ENCODE assay signal across 8 mouse cellular contexts in the genomic region with DNA sequence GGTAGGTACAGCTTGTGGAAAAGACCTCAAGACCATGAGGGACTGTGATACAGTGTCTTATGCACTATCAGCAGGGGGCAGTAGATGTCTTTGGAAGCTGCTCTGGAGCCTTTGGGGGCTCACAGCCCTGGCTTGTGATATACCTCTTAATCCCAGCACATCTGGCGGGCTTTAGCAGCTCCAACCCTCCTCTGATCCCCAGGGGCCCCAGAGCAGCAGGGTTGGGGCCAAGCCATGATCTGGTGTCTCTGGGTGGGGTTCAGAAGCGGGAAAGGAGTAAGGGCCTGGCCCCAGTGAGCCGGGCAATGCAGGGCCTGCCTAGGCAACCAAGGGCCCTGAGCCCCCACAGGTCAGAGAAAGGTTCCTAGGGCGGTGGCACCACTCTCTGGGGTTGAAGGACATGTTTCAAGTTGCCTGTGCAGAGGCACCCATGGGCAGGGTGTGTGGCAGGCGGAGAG. TPM values are rescaled to one million over a fixed set of nuclear protein-coding genes. Genes with fewer than 3 reads are reported as not detected.
DNase-seq lines count a peak whose midpoint lies in the region; ATAC-seq lines count a peak whose summit lies in the region.

No protein-coding gene starts in this region.

- no peak overlapping the region for H3K4me2 ChIP-seq in forebrain, embryonic 12.5 days
- no peak overlapping the region for H3K4me2 ChIP-seq in liver, embryonic 11.5 days

- no peaks in the 10 kb centered on the region for H3K27me3 ChIP-seq in forebrain, embryonic 12.5 days
- H3K27me3 ChIP-seq in liver, embryonic 11.5 days (replicated peaks; ENCODE audit: control insufficient read depth, insufficient read depth, low read length), result no peaks in the 10 kb centered on the region

- 60% methylated on average over 5 of the region's 5 CpGs for WGBS in forebrain, embryonic 12.5 days
- WGBS in liver, embryonic 11.5 days, result 56% methylated on average over 5 of the region's 5 CpGs

- H3K4me1 ChIP-seq in forebrain, embryonic 12.5 days, result peaks cover 4% of the 10 kb centered on the region; the same call in 1 of the 2 replicates
- 0 out of 2 replicates have a peak, but pooled peaks cover 4% of the 10 kb centered on the region for H3K4me1 ChIP-seq in liver, embryonic 11.5 days (replicated peaks; ENCODE audit: control insufficient read depth, insufficient read depth, low read length)

- ATAC-seq in forebrain, embryonic 12.5 days (ENCODE audit: low FRiP score), result peak; percentile 61; the same call in 1 of the 2 replicates
- peak; percentile 50; the same call in 1 of the 2 replicates for ATAC-seq in liver, embryonic 11.5 days (replicated peaks; ENCODE audit: low FRiP score)

- H3K9ac ChIP-seq in forebrain, embryonic 12.5 days, result no peak overlapping the region
- no peak overlapping the region for H3K9ac ChIP-seq in liver, embryonic 11.5 days (ENCODE audit: low read depth, low read length)

- H3K36me3 ChIP-seq in forebrain, embryonic 12.5 days (replicated peaks), result no peaks in the 10 kb centered on the region
- H3K36me3 ChIP-seq in liver, embryonic 11.5 days (ENCODE audit: control insufficient read depth, insufficient read depth, low read length), result no peaks in the 10 kb centered on the region

- H3K4me3 ChIP-seq in forebrain, embryonic 12.5 days (replicated peaks), result no peak overlapping the region
- H3K4me3 ChIP-seq in liver, embryonic 11.5 days (ENCODE audit: low read depth, low read length), result no peak overlapping the region

- intact Hi-C loops in heart, postnatal 14 days (cut with DNase I), result loop anchor here (1.0 to 5.0 kb wide), 4 partner anchors 57 to 232 kb away; no protein-coding TSS in a partner anchor

- H3K27ac ChIP-seq in forebrain, embryonic 12.5 days, result no peak overlapping the region
- no peak overlapping the region; the same call in 1 of the 2 replicates for H3K27ac ChIP-seq in liver, embryonic 11.5 days (ENCODE audit: low read depth, low read length)

- peak; percentile 64 for DNase-seq in kidney, postnatal 10 days
- no peak for DNase-seq in kidney, adult 11 months
- peak; percentile 51 for DNase-seq in MN1 (ENCODE audit: low spot score)
- DNase-seq in heart, postnatal 14 days, result peak; percentile 59 to 79
- no peak for DNase-seq in liver, embryonic 11.5 days (ENCODE audit: low spot score)
- DNase-seq in retina, adult 2 months (ENCODE audit: low read depth, low spot score), result peak; percentile 18
- no peak for DNase-seq in cerebellum, adult 8-10 months

- no peaks in the 10 kb centered on the region for H3K9me3 ChIP-seq in forebrain, embryonic 12.5 days
- no peaks in the 10 kb centered on the region for H3K9me3 ChIP-seq in liver, embryonic 11.5 days (ENCODE audit: control insufficient read depth, low read length)

RNA-seq across cellular contexts. Expression of gene Tnni2, which starts 0.9 kb away (rescaled TPM):
- 1.3 TPM in 1 of 2 replicates, not detected in the other for polyA plus RNA-seq in forebrain, embryonic 12.5 days (2016; fragmentation: Nextera tagmentation; extraction: Ambion mirVana)
- 1 to 10 TPM; 5.7 to 7.8 TPM for total RNA-seq in heart, postnatal 14 days (2021)
- 1.9 and 3.7 TPM in 2 replicates for polyA plus RNA-seq in liver, embryonic 11.5 days (2014; fragmentation: Nextera tagmentation; extraction: Ambion mirVana)

RNA-seq across cellular contexts. Expression of gene Syt8, which starts 6.0 kb away (rescaled TPM):
- polyA plus RNA-seq in forebrain, embryonic 12.5 days (2016; fragmentation: Nextera tagmentation; extraction: Ambion mirVana), result not detected in 2 replicates
- not detected for total RNA-seq in heart, postnatal 14 days (2021)
- 0.41 and 0.42 TPM in 2 replicates for polyA plus RNA-seq in liver, embryonic 11.5 days (2014; fragmentation: Nextera tagmentation; extraction: Ambion mirVana)

RNA-seq across cellular contexts. Expression of gene Lsp1, which starts 19.9 kb away (rescaled TPM):
- polyA plus RNA-seq in forebrain, embryonic 12.5 days (2016; fragmentation: Nextera tagmentation; extraction: Ambion mirVana), result 5.4 and 6.3 TPM in 2 replicates
- 10 to 100 TPM; 63.5 to 77.2 TPM for total RNA-seq in heart, postnatal 14 days (2021)
- polyA plus RNA-seq in liver, embryonic 11.5 days (2014; fragmentation: Nextera tagmentation; extraction: Ambion mirVana), result 19.2 and 20.7 TPM in 2 replicates

RNA-seq across cellular contexts. Expression of gene Ctsd, which starts 52.8 kb away (rescaled TPM):
- polyA plus RNA-seq in forebrain, embryonic 12.5 days (2016; fragmentation: Nextera tagmentation; extraction: Ambion mirVana), result 132 TPM in 2 replicates
- 100 to 1,000 TPM; 572 to 613 TPM for total RNA-seq in heart, postnatal 14 days (2021)
- 316 and 340 TPM in 2 replicates for polyA plus RNA-seq in liver, embryonic 11.5 days (2014; fragmentation: Nextera tagmentation; extraction: Ambion mirVana)

RNA-seq across cellular contexts. Expression of gene Tnnt3, which starts 58.0 kb away (rescaled TPM):
- polyA plus RNA-seq in forebrain, embryonic 12.5 days (2016; fragmentation: Nextera tagmentation; extraction: Ambion mirVana), result 0.78 TPM in 1 of 2 replicates, not detected in the other
- total RNA-seq in heart, postnatal 14 days (2021), result 1 to 10 TPM; 1.2 to 1.4 TPM
- 1.5 and 2.4 TPM in 2 replicates for polyA plus RNA-seq in liver, embryonic 11.5 days (2014; fragmentation: Nextera tagmentation; extraction: Ambion mirVana)

Comparison
In these comparisons a context has a peak if more than half of its experiments do, and no peak if none do; other contexts are left out.
1. DNase-seq: peak in kidney, postnatal 10 days (single experiment), MN1 (single experiment), heart, postnatal 14 days (2 of 2) and retina, adult 2 months (single experiment); none in kidney, adult 11 months (single experiment), liver, embryonic 11.5 days (single experiment) and cerebellum, adult 8-10 months (single experiment).